Mouse (Mus musculus): ENCODE measurements around the gene Gna12.

The Gna12 gene

GRCm38 (mm10) chr5:140794753-140795152 lies 35.5 kb downstream of the Gna12 start:
- DNase-seq: no peak

- DNase-seq: no peak
Observed at GRCm38 (mm10) chr5:140792233-140792632, 38.0 kb downstream of the Gna12 start.

GRCm38 (mm10) chr5:140790937-140791877 lies 39.0 kb downstream of the Gna12 start:
- DNase-seq: peak; percentile 43

GRCm38 (mm10) chr5:140790392-140790791 lies 39.8 kb downstream of the Gna12 start:
- no peak for DNase-seq

- DNase-seq: no peak
Observed at GRCm38 (mm10) chr5:140789561-140789960, 40.7 kb downstream of the Gna12 start.

- DNase-seq: no peak
Observed at GRCm38 (mm10) chr5:140785240-140785872, 44.9 kb downstream of the Gna12 start.

GRCm38 (mm10) chr5:140784288-140784687 lies 45.9 kb downstream of the Gna12 start:
- no peak for DNase-seq

- no peak for DNase-seq
Observed at GRCm38 (mm10) chr5:140783577-140783976, 46.7 kb downstream of the Gna12 start.

GRCm38 (mm10) chr5:140781886-140782572 lies 48.2 kb downstream of the Gna12 start:
- DNase-seq: no peak

GRCm38 (mm10) chr5:140781122-140781521 lies 49.1 kb downstream of the Gna12 start:
- DNase-seq: no peak

GRCm38 (mm10) chr5:140776968-140777367 lies 53.3 kb downstream of the Gna12 start:
- DNase-seq: no peak

GRCm38 (mm10) chr5:140775111-140775510 lies 55.1 kb downstream of the Gna12 start:
- no peak for DNase-seq

GRCm38 (mm10) chr5:140772158-140772557 lies 58.1 kb downstream of the Gna12 start:
- no peak for DNase-seq

- DNase-seq: no peak
Observed at GRCm38 (mm10) chr5:140771612-140772011, 58.6 kb downstream of the Gna12 start.

- DNase-seq: peak; percentile 51
Observed at GRCm38 (mm10) chr5:140768333-140768732, 61.9 kb downstream of the Gna12 start.

GRCm38 (mm10) chr5:140767704-140768141 lies 62.5 kb downstream of the Gna12 start:
- peak; percentile 34 for DNase-seq

GRCm38 (mm10) chr5:140766566-140766965 lies 63.7 kb downstream of the Gna12 start:
- DNase-seq: no peak

GRCm38 (mm10) chr5:140764921-140765613 lies 65.2 kb downstream of the Gna12 start:
- no peak for DNase-seq

- no peak for DNase-seq
Observed at GRCm38 (mm10) chr5:140762540-140762939, 67.7 kb downstream of the Gna12 start.

GRCm38 (mm10) chr5:140758864-140759263 lies 71.4 kb downstream of the Gna12 start:
- no peak for DNase-seq

- DNase-seq: no peak
Observed at GRCm38 (mm10) chr5:140753223-140753622, 77.0 kb downstream of the Gna12 start.

GRCm38 (mm10) chr5:140752639-140753038 lies 77.6 kb downstream of the Gna12 start:
- DNase-seq: no peak

- DNase-seq: no peak
Observed at GRCm38 (mm10) chr5:140752041-140752440, 78.2 kb downstream of the Gna12 start.

All from cerebellum, adult 11 months (tissue).